Mouse (Mus musculus) liver, adult 2 months (tissue): ENCODE results near the gene Prl3d2.

ENCODE experiments used
- CTCF ChIP-seq: fragments of 200-500 bp; IDR thresholded peaks from 2 replicates; pipeline ENCODE4 v1.5.1; 2011; ENCODE audit warnings: low read depth, low read length, control low read depth
- POLR2A ChIP-seq: fragments of 200-500 bp; IDR thresholded peaks from 2 replicates; pipeline ENCODE4 v1.6.1; 2011; ENCODE audit warnings: low read length, control low read depth; ENCODE audit not compliant: insufficient read depth; ENCODE audit errors: extremely low read depth

DNA sequence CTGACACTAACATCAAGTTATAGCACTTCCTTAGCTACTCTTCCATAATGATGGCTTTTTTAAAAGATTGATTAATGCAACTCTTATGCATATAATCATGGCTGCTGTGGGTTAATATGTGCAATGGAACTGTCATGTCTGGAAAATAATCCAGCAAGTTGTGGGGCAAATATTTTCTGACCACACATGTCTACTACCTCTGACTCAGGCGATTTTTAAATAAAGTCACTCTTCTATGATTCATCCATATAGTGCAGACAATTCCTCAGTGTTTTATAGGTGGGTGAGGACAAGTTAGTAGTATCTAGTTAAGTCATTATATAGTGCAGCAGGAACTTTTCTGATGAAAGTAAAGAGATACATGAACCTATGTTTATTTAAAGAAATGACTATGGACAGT, 26.8 kb downstream of the Prl3d2 start:
- TF ChIP-seq POLR2A (no peak), CTCF (no peak)
